Mouse (Mus musculus) ES-Bruce4 (cell line): Measurements from ENCODE around the gene Hist2h2aa1.
"Not testable (repeated sequence)": the region's sequence is repeated elsewhere in the genome, so short reads cannot be mapped to it uniquely, and the experiment has no call there.

ENCODE experiments used
- CTCF ChIP-seq: IDR thresholded peaks from one replicate; pipeline ENCODE4 v1.8.1; 2011; ENCODE audit warnings: low read depth, low read length
- EP300 ChIP-seq: IDR thresholded peaks from 2 replicates; pipeline ENCODE4 v1.6.1; 2011; ENCODE audit warnings: low read depth, low read length; ENCODE audit not compliant: insufficient read depth
- POLR2A ChIP-seq: IDR thresholded peaks from one replicate; pipeline ENCODE4 v1.8.1; 2011; ENCODE audit warnings: low read length; ENCODE audit not compliant: insufficient read depth

- TF ChIP-seq CTCF, EP300, POLR2A: not testable (repeated sequence)
Observed at GRCm38 (mm10) chr3:96245003-96245886, at the start of gene Hist2h2aa1.
